Mouse (Mus musculus) common myeloid progenitor, adult 5-6 weeks (primary cell): ENCODE data around the gene Zzz3. TPM values are rescaled to one million over a fixed set of nuclear protein-coding genes. Genes with fewer than 3 reads are reported as not detected.
A peak's percentile ranks its signal among the peaks of the same experiment; 100 is the strongest.

Experiments used
- ATAC-seq: replicated peaks from 2 replicates; pipeline ENCODE4 v1.8.0; 2016; ENCODE audit warnings: low read depth, mild to moderate bottlenecking, moderate TSS enrichment, inconsistent platforms; ENCODE audit not compliant: poor library complexity, severe bottlenecking
- total RNA-seq: library from RNA; stranded (forward); fragments of 200-1000, 187-1606 nt; gene quantifications from 2 replicates; pipeline ENCODE4 v1.2.3, GENCODE M21; 2017

Gene Zzz3
- total RNA-seq, 1 experiment from 2014 or later: 95.0 TPM

- no peak for ATAC-seq
Observed at GRCm38 (mm10) chr3:152484206-152484605, 88.9 kb downstream of the Zzz3 start.

- ATAC-seq: no peak
Observed at GRCm38 (mm10) chr3:152488964-152489363, 93.7 kb downstream of the Zzz3 start.

GRCm38 (mm10) chr3:152490423-152490822, 95.2 kb downstream of the Zzz3 start:
- ATAC-seq: no peak

- no peak for ATAC-seq
Observed at GRCm38 (mm10) chr3:152492241-152492640, 97.0 kb downstream of the Zzz3 start.

GRCm38 (mm10) chr3:152493813-152494212, 98.5 kb downstream of the Zzz3 start:
- no peak for ATAC-seq

- no peak for ATAC-seq
Observed at GRCm38 (mm10) chr3:152494667-152495360, 99.5 kb downstream of the Zzz3 start.

GRCm38 (mm10) chr3:152495415-152495898, 100.2 kb downstream of the Zzz3 start:
- no peak for ATAC-seq

- no peak for ATAC-seq
Observed at GRCm38 (mm10) chr3:152497084-152497483, 101.8 kb downstream of the Zzz3 start.

- no peak for ATAC-seq
Observed at GRCm38 (mm10) chr3:152497842-152498241, 102.6 kb downstream of the Zzz3 start.

GRCm38 (mm10) chr3:152498968-152499696, 103.9 kb downstream of the Zzz3 start:
- ATAC-seq: peak; percentile 18; the same call in 1 of the 2 replicates

- no peak for ATAC-seq
Observed at GRCm38 (mm10) chr3:152507900-152508299, 112.6 kb downstream of the Zzz3 start.

GRCm38 (mm10) chr3:152508419-152508993, 113.2 kb downstream of the Zzz3 start:
- no peak for ATAC-seq

- peak; percentile 82 for ATAC-seq
Observed at GRCm38 (mm10) chr3:152509268-152509667, 114.0 kb downstream of the Zzz3 start.

Other genes starting within 250 kb of the Zzz3 start
- gene Gipc2, start 229.2 kb upstream of the Zzz3 start, total RNA-seq: 1.2 TPM in 1 of 2 replicates, not detected in the other
- gene Dnajb4, start 185.2 kb upstream of the Zzz3 start, total RNA-seq: 72.1 and 88.3 TPM in 2 replicates
- gene Fubp1, start 185.1 kb upstream of the Zzz3 start, total RNA-seq: 244 and 251 TPM in 2 replicates
- gene Nexn, start 129.1 kb upstream of the Zzz3 start, total RNA-seq: 0.64 TPM in 1 of 2 replicates, not detected in the other
- 25.3 and 29.1 TPM in 2 replicates for gene Miga1, start 55.1 kb upstream of the Zzz3 start, total RNA-seq
- 65.3 and 67.5 TPM in 2 replicates for gene Usp33, start 49.0 kb upstream of the Zzz3 start, total RNA-seq